Mouse (Mus musculus): ENCODE results near the gene Cyct.

Gene Cyct

DNA sequence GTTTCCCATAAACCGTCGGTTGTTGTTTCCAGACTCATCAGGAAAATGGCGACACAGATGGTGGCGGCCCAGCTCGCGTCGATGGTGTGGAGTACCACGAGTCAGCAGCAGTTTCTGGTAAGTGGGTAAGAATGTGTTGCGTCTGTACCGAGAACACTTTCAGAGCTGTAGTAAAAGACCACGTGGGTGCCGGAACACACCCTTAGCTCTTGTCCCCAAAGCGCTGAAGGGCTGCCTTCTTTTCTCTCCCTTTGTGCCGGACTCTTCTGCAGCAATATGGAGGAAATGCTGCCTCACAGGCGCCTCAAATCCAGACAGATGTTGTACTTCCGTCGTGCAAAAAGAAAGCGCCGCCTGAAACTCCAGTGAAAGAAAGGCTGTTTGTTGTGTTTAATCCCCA, 18.4 kb upstream of the Cyct start:
- H3K4me3 ChIP-seq (replicated peaks; ENCODE audit: low read length), result no peak overlapping the region
- peaks cover 89% of the 10 kb centered on the region for H3K36me3 ChIP-seq (ENCODE audit: insufficient read depth, low read length)
- H3K4me1 ChIP-seq (replicated peaks; ENCODE audit: low read depth, low read length), result peaks cover 13% of the 10 kb centered on the region
- H3K9me3 ChIP-seq (ENCODE audit: low read length), result no peaks in the 10 kb centered on the region
- H3K27me3 ChIP-seq (ENCODE audit: insufficient read depth, low read length), result no peaks in the 10 kb centered on the region
- no peak for TF ChIP-seq NANOG (IDR thresholded peaks at IDR 0.05; ENCODE audit: borderline replicate concordance, low read length)
- TF ChIP-seq CTCF (conservative IDR thresholded peaks at IDR 0.05; ENCODE audit: low read length), result no peak
- TF ChIP-seq POU5F1 (IDR thresholded peaks at IDR 0.05; ENCODE audit: borderline replicate concordance, low read length), result no peak

DNA sequence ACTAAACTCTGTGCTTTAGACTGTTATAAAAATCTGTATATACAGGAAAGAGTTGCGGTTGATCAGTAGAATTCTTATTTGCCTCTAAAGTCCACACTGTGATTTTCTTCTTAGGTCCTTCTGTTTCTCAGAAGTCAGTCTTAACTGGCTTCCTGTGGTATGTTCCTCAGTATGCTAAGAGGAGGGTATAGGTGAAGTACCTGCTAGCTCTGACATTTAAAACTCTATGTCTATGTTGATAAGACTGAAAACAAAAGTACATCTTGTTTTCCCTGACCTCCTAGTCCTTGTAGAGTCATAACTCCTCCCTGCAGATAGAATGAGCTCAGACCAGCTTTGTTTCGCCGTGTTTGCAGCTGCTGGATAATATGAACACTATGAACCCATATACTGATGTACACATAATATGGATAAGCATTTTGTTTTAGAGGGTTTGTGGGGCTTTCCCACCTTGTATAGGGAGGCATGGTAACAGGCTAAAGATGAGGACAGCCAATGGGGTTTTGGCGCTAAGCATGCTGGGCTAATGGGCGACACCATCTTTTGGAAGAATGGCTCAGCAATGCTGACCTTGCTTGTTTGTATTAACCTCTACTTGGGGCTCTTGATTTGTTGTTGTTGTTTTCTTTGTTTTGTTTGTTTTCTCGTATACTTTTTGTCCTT, 14.4 kb upstream of the Cyct start:
- H3K36me3 ChIP-seq (ENCODE audit: insufficient read depth, low read length), result peaks cover 73% of the 10 kb centered on the region
- H3K4me3 ChIP-seq (replicated peaks; ENCODE audit: low read length), result no peak overlapping the region
- H3K9me3 ChIP-seq (ENCODE audit: low read length), result no peaks in the 10 kb centered on the region
- H3K4me1 ChIP-seq (replicated peaks; ENCODE audit: low read depth, low read length), result peaks cover 17% of the 10 kb centered on the region
- TF ChIP-seq CTCF (conservative IDR thresholded peaks at IDR 0.05; ENCODE audit: low read length), result no peak
- no peaks in the 10 kb centered on the region for H3K27me3 ChIP-seq (ENCODE audit: insufficient read depth, low read length)

DNA sequence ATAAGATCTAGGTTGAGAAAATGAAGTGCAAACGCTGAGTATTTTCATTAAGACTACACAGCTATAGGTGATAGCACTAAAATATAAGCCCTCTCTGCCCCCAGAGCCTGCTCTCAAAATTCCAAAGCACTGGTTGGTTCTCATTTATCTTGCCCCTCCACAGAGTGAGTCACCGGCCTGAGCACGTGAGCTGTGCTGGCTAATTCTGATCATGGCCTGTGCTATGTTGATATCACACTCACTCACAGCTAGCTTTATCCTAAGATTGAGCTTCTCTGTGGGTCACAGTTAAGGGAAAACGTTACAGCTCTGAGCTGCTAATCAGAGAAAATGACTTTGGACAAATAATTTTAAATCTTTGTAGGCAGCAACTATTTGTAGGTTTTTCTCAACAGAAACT, 12.0 kb upstream of the Cyct start:
- Histone ChIP-seq H3K4me1 (replicated peaks; ENCODE audit: low read depth, low read length) (peaks cover 17% of the 10 kb centered on the region), H3K9me3 (ENCODE audit: low read length) (no peaks in the 10 kb centered on the region), H3K27me3 (ENCODE audit: insufficient read depth, low read length) (no peaks in the 10 kb centered on the region), H3K4me3 (replicated peaks; ENCODE audit: low read length) (no peak overlapping the region), H3K36me3 (ENCODE audit: insufficient read depth, low read length) (peaks cover 52% of the 10 kb centered on the region)
- no peak for TF ChIP-seq NANOG (IDR thresholded peaks at IDR 0.05; ENCODE audit: borderline replicate concordance, low read length)
- no peak for TF ChIP-seq POU5F1 (IDR thresholded peaks at IDR 0.05; ENCODE audit: borderline replicate concordance, low read length)
- TF ChIP-seq CTCF (conservative IDR thresholded peaks at IDR 0.05; ENCODE audit: low read length), result no peak

DNA sequence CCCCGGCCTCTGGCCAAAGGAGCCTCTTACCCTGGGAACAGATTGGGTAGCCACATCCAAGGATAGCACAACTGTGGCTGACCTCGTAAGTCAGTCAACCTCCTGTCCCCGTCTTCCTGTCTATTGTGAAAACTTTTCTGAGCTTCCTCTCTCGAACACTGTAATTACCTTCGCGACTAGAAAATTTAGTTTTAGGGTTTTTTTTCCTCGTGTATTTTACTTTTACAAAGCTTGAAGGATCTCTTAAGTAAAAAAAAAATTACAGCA, 10.3 kb upstream of the Cyct start:
- Histone ChIP-seq H3K9me3 (ENCODE audit: low read length) (no peaks in the 10 kb centered on the region), H3K27me3 (ENCODE audit: insufficient read depth, low read length) (no peaks in the 10 kb centered on the region), H3K4me3 (replicated peaks; ENCODE audit: low read length) (peak overlapping the region; percentile 93), H3K36me3 (ENCODE audit: insufficient read depth, low read length) (peaks cover 42% of the 10 kb centered on the region), H3K4me1 (replicated peaks; ENCODE audit: low read depth, low read length) (peaks cover 14% of the 10 kb centered on the region)
- TF ChIP-seq CTCF (conservative IDR thresholded peaks at IDR 0.05; ENCODE audit: low read length), result no peak
- no peak for TF ChIP-seq POU5F1 (IDR thresholded peaks at IDR 0.05; ENCODE audit: borderline replicate concordance, low read length)
- no peak for TF ChIP-seq NANOG (IDR thresholded peaks at IDR 0.05; ENCODE audit: borderline replicate concordance, low read length)

DNA sequence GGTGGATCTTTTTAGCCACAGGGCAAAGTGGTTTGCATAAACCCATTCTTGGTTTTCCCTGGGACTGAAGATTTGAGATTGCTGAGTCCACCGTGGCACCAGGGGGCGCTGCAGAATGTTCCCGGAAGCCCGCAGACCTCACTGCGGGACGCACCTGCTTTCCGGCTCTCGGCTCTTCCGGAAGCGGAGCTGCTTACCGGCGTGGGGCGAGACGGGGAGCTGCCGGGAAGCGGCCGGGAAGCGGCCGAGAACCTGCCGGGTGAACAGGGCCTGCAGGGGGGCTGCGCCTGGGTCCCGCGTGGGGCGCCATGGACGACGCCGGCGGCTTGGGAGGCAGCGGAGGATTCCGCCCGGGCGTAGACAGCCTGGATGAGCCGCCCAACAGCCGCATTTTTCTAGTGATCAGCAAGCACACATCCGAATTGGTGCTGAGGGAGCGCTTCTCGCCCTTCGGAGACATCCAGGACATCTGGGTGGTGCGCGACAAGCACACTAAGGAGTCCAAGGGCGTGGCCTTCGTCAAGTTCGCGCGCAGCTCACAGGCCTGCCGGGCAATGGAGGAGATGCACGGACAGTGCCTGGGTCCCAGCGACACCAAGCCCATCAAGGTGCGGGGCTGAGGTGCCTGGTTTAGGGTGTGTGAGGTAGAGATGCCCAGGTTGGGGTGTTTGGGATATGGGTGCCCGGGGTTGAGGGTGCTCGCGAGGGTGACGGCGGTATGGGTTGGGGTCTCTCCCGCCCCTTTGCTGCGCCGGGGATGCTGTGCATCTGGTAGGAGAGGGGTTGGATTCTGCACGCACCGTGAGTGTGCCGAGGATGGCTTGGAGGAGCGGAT, 9.8 kb upstream of the Cyct start, which contains the start of gene Rbm45:
Gene Rbm45 (plus strand): TSS at position 164 of the 835 bp plus-strand sequence.
- TF ChIP-seq CTCF (conservative IDR thresholded peaks at IDR 0.05; ENCODE audit: low read length) (peak; percentile 62), NANOG (IDR thresholded peaks at IDR 0.05; ENCODE audit: borderline replicate concordance, low read length) (no peak)
- Histone ChIP-seq H3K36me3 (ENCODE audit: insufficient read depth, low read length) (peaks cover 37% of the 10 kb centered on the region), H3K9me3 (ENCODE audit: low read length) (no peaks in the 10 kb centered on the region), H3K4me3 (replicated peaks; ENCODE audit: low read length) (peak within 1 kb of the TSS; percentile 93), H3K27me3 (ENCODE audit: insufficient read depth, low read length) (no peaks in the 10 kb centered on the region), H3K4me1 (replicated peaks; ENCODE audit: low read depth, low read length) (peaks cover 14% of the 10 kb centered on the region)

DNA sequence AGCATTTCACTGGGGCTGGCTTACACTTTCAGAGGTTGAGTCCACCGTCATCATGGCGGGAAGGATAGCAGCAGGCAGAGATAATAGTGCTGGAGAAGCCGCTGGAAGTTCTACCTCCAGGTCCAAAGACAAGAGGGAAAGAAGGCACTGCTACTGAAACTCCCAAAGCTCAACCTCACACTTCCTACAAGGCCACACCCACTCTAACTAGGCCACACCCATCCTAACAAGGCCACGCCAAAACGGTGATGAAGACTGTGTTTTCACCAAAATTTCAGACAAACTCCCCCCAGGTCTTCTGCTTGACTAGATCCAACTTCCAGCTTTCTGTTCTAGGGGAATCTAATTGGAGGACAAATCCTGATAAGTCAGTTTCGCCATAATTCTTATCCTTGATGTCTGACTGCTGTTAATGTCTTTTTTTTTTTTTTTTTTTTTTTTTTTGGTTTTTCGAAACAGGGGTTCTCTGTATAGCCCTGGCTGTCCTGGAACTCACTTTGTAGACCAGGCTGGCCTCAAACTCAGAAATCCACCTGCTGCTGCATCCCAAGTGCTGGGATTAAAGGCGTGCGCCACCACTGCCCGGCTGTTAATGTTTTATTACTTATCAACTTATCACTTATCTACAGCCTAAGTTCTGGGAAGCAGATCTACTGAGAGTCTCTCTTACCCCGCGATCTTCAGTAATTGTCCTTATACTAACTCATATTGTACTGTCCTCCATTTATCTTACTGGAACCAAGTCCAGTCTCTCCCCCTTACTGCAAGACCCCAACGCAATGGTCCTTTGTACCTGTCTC, 8.8 kb upstream of the Cyct start:
- no peaks in the 10 kb centered on the region for H3K27me3 ChIP-seq (ENCODE audit: insufficient read depth, low read length)
- peaks cover 27% of the 10 kb centered on the region for H3K36me3 ChIP-seq (ENCODE audit: insufficient read depth, low read length)
- H3K9me3 ChIP-seq (ENCODE audit: low read length), result no peaks in the 10 kb centered on the region
- TF ChIP-seq POU5F1 (IDR thresholded peaks at IDR 0.05; ENCODE audit: borderline replicate concordance, low read length), result no peak
- TF ChIP-seq CTCF (conservative IDR thresholded peaks at IDR 0.05; ENCODE audit: low read length), result no peak
- TF ChIP-seq NANOG (IDR thresholded peaks at IDR 0.05; ENCODE audit: borderline replicate concordance, low read length), result no peak
- peak overlapping the region; percentile 93 for H3K4me3 ChIP-seq (replicated peaks; ENCODE audit: low read length)
- H3K4me1 ChIP-seq (replicated peaks; ENCODE audit: low read depth, low read length), result peaks cover 14% of the 10 kb centered on the region

DNA sequence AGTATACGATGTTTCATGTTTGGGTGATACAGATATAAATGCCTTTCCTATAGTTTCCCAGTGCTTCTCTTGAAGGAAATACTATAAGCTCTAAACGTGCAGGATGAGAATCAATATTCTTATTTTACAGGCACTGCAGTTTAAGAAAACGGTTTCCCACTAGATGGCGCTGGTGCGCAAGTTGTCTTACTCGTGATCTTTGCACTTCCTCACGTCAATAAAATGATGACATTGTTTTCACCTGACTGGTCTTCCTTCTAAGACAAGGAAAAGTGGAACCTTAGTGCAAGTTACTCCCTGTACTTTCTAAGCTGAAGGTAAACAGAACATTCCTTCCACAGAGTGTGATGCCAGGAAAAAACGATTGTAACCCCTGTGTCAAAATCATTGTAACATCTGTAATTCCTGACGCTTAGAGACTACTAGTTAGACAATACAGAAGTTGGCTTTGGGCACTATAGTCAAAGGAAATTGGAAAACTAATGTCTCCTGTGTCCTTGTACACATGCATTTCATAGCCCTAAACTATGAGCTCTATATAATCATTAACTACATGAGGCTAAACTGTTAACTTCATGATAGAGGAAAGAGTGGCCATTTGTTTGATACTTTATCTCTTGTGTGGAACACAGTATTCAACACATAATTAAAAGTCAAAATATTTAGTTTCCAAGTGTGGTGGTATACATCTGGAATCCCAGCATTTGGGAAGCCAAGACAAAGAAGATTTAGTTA, 7.1 kb upstream of the Cyct start:
- peaks cover 10% of the 10 kb centered on the region for H3K36me3 ChIP-seq (ENCODE audit: insufficient read depth, low read length)
- H3K4me1 ChIP-seq (replicated peaks; ENCODE audit: low read depth, low read length), result peaks cover 14% of the 10 kb centered on the region
- no peak overlapping the region for H3K4me3 ChIP-seq (replicated peaks; ENCODE audit: low read length)
- TF ChIP-seq POU5F1 (IDR thresholded peaks at IDR 0.05; ENCODE audit: borderline replicate concordance, low read length) (no peak), CTCF (conservative IDR thresholded peaks at IDR 0.05; ENCODE audit: low read length) (peak; percentile 67)
- no peaks in the 10 kb centered on the region for H3K9me3 ChIP-seq (ENCODE audit: low read length)
- no peaks in the 10 kb centered on the region for H3K27me3 ChIP-seq (ENCODE audit: insufficient read depth, low read length)

DNA sequence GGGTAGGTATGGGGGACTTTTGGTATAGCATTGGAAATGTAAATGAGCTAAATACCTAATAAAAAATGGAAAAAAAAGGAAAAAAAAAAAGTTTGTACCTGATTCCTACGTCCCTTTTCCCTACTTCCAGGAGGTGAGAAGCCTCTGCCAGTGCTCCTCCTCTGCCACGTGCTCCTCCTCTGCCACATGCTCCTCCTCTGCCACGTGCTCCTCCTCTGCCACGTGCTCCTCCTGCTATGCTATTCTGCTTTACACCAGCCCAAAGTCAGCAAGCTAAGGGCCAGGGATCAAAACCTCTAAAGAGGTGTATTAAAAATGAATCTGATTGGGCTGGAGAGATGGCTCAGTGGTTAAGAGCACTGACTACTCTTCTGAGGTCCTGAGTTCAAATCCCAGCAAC, 5.6 kb upstream of the Cyct start:
- H3K4me1 ChIP-seq (replicated peaks; ENCODE audit: low read depth, low read length), result peaks cover 10% of the 10 kb centered on the region
- TF ChIP-seq POU5F1 (IDR thresholded peaks at IDR 0.05; ENCODE audit: borderline replicate concordance, low read length) (no peak), NANOG (IDR thresholded peaks at IDR 0.05; ENCODE audit: borderline replicate concordance, low read length) (no peak), CTCF (conservative IDR thresholded peaks at IDR 0.05; ENCODE audit: low read length) (no peak)
- no peaks in the 10 kb centered on the region for H3K36me3 ChIP-seq (ENCODE audit: insufficient read depth, low read length)
- no peak overlapping the region for H3K4me3 ChIP-seq (replicated peaks; ENCODE audit: low read length)
- no peaks in the 10 kb centered on the region for H3K27me3 ChIP-seq (ENCODE audit: insufficient read depth, low read length)
- no peaks in the 10 kb centered on the region for H3K9me3 ChIP-seq (ENCODE audit: low read length)
